ENCODE assay signal across 9 mouse cellular contexts in the genomic region with DNA sequence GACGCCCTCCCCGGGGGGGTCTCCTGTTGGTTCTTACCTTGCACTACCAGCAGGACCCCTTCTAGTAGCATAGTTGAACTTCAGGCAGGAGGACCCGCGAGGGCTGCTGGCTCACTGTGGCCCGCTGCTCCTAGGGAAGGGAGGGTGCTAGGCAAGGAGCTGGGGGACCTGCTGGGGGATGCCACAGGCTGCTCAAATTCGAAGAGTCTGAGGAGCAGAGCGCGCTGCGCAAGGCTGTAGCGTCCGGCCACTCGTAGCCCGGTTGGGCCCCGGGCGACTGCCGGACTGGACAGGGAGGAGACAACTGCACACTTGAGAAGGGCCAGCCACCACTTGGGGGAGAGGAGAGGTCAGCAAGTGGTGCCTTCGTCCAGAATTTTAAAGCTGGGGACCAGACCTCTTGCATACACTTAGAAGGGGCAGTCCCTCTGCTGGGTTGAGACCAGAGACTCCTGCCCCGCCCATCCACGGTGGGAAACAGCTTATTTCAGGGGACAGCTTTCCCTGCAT. TPM values are rescaled to one million over a fixed set of nuclear protein-coding genes. Genes with fewer than 3 reads are reported as not detected.
A peak's percentile ranks its signal among the peaks of the same experiment; 100 is the strongest.
DNase-seq lines count a peak whose midpoint lies in the region; ATAC-seq lines count a peak whose summit lies in the region.
"Had no signal": no experiment of that assay in that cellular context is flagged by ENCODE, and none has a peak within 500 bp of the region (broad histone marks: within the 10 kb centered on the region; RNA-seq: fewer than 3 reads in every experiment).

A gene (minus strand): TSS at position 455 of the 510 bp plus-strand sequence.

- peak within 1 kb of the TSS; percentile 77 for H3K27ac ChIP-seq in heart, embryonic 10.5 days

- H3K36me3 ChIP-seq in heart, embryonic 10.5 days: no peaks in the 10 kb centered on the region

- peak; percentile 6 for DNase-seq in urinary bladder, postnatal 25 days (ENCODE audit: low spot score)
- no peak for DNase-seq in urinary bladder, postnatal 4 days (ENCODE audit: low spot score in 2 of 2)
- DNase-seq in cerebellum, postnatal 14 days: peak; percentile 20 to 32
- DNase-seq in heart, embryonic 10.5 days (ENCODE audit: low spot score): peak; percentile 77
- peak; percentile 9 for DNase-seq in kidney, postnatal 14 days
- peak; percentile 38 to 39 for DNase-seq in lung, postnatal 4 days
- DNase-seq in retina, postnatal 1 day: peak; percentile 54

- no peaks in the 10 kb centered on the region for H3K27me3 ChIP-seq in heart, embryonic 10.5 days (ENCODE audit: insufficient read depth, poor library complexity, severe bottlenecking)

- peaks cover 3% of the 10 kb centered on the region; the same call in 1 of the 2 replicates for H3K9me3 ChIP-seq in heart, embryonic 10.5 days

- under 1% methylated on average over 19 of the region's 19 CpGs for WGBS in heart, embryonic 10.5 days

- H3K4me1 ChIP-seq in heart, embryonic 10.5 days: peaks cover 16% of the 10 kb centered on the region

- H3K4me3 ChIP-seq in heart, embryonic 10.5 days: peak within 1 kb of the TSS; percentile 63

- ATAC-seq in granulocyte monocyte progenitor cell, adult 5-6 weeks (replicated peaks; ENCODE audit: poor library complexity, severe bottlenecking): no peak

RNA-seq across cellular contexts. Expression of the gene that starts here (rescaled TPM):
- 1.6 and 1.8 TPM in 2 replicates for polyA plus RNA-seq in heart, embryonic 10.5 days (2016; fragmentation: Nextera tagmentation; extraction: Ambion mirVana)
- not detected in 2 replicates for total RNA-seq in granulocyte monocyte progenitor cell, adult 5-6 weeks (2014; fragmentation: Nextera tagmentation)
- 0.04 TPM in 1 of 2 replicates, not detected in the other for total RNA-seq in granulocyte monocyte progenitor cell, adult 5-6 weeks (2017)
- total RNA-seq: neutrophil, adult 5-6 weeks had no signal

Comparison
In these comparisons a context has a peak if more than half of its experiments do, and no peak if none do; other contexts are left out.
1. DNase-seq: peak in urinary bladder, postnatal 25 days (single experiment), cerebellum, postnatal 14 days (2 of 2), heart, embryonic 10.5 days (single experiment), kidney, postnatal 14 days (single experiment), lung, postnatal 4 days (2 of 2) and retina, postnatal 1 day (single experiment); none in urinary bladder, postnatal 4 days (0 of 2).